Mouse (Mus musculus): ENCODE measurements at regions not wholly inside any gene's neighbourhood (a gene's known extent, or its start where the extent isn't known, plus 50 kb on each side); places are given as distances from the start of the nearest gene placed in this dataset.

DNA sequence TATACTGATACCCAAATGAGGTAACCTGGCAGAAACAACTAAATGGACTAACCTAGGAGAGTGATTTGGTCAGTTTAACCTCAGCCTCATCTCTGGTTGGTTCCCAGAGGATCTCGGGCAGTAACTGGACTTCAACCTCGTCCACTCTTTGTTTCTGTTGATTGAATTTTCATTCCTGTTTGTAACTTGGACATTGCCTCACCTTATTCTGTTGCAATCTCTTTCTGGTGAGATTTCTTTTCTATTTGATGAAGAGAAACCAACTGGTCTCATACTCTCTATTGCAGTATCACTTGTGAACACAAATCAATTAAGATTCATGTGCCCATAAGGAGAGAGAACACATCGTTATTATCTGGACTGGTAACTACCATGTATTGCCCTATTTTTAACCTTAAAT is 163.3 kb upstream of the Ano5 start:
- H3K4me1 ChIP-seq (ENCODE audit: control insufficient read depth, insufficient read depth, low read length), result no peaks in the 10 kb centered on the region
- H3K4me3 ChIP-seq (ENCODE audit: low read depth, low read length), result no peak overlapping the region
- H3K36me3 ChIP-seq (ENCODE audit: control insufficient read depth, insufficient read depth, low read length), result no peaks in the 10 kb centered on the region
- H3K27me3 ChIP-seq (ENCODE audit: control insufficient read depth, insufficient read depth, low read length), result no peaks in the 10 kb centered on the region
- H3K4me2 ChIP-seq (ENCODE audit: low read depth), result no peak overlapping the region
- ATAC-seq (ENCODE audit: insufficient read depth, low FRiP score, low TSS enrichment) (no peak), DNase-seq (ENCODE audit: low spot score) (no peak)
- H3K27ac ChIP-seq (ENCODE audit: low read depth, low read length), result no peak overlapping the region
- 89% methylated on average over 3 of the region's 3 CpGs for WGBS
- H3K9me3 ChIP-seq (ENCODE audit: control insufficient read depth, low read length), result no peaks in the 10 kb centered on the region
- H3K9ac ChIP-seq (ENCODE audit: low read length), result no peak overlapping the region

DNA sequence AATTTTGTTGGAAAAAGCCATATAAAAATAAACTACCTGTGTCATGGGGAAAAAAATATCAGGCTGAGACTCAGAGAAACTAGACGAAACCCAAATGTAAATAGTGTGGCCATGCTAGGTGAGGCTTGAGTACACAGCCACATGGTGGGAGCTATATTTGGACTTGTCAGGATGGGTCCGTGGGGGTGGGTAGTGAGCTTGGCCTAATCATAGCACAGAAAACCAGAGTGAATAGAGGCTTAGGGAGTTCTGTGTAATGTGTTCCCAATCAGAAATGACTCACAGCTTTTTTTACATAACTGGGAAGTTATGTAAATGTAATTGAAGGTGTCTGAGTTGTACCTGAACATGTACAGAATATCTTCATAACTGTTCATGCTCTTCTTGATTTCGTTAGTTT is 150.7 kb upstream of the Ano5 start:
- H3K27ac ChIP-seq (ENCODE audit: low read depth, low read length), result no peak overlapping the region
- no peak overlapping the region for H3K4me2 ChIP-seq (ENCODE audit: low read depth)
- no peak overlapping the region for H3K4me3 ChIP-seq (ENCODE audit: low read depth, low read length)
- H3K9me3 ChIP-seq (ENCODE audit: control insufficient read depth, low read length), result no peaks in the 10 kb centered on the region
- ATAC-seq (ENCODE audit: insufficient read depth, low FRiP score, low TSS enrichment) (no peak), DNase-seq (ENCODE audit: low spot score) (no peak)
- H3K4me1 ChIP-seq (ENCODE audit: control insufficient read depth, insufficient read depth, low read length), result no peaks in the 10 kb centered on the region
- no peaks in the 10 kb centered on the region for H3K27me3 ChIP-seq (ENCODE audit: control insufficient read depth, insufficient read depth, low read length)
- no peak overlapping the region for H3K9ac ChIP-seq (ENCODE audit: low read length)
- 81% methylated on average over 3 of the region's 3 CpGs for WGBS
- no peaks in the 10 kb centered on the region for H3K36me3 ChIP-seq (ENCODE audit: control insufficient read depth, insufficient read depth, low read length)

DNA sequence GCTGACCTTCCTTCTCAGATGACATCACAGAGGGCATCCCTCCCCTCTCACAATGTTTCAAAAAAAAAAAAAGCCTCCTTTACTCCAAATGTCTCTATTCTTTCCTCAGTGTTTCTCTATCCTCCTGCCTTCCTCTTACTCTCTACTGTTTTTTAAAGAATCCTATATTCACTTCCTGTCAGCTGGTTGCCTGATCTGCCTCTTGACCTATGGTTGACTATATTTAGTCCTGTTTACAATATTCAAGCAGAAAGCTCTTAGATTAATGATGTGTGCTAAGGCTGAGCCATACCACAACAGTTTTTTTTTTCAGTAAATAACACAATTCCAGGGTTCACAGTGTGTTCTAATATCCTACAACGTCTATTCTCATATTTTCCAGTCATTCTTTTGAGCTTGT is 133.2 kb upstream of the Ano5 start:
- Histone ChIP-seq H3K4me3 (ENCODE audit: low read depth, low read length) (no peak overlapping the region), H3K4me2 (ENCODE audit: low read depth) (no peak overlapping the region), H3K9ac (ENCODE audit: low read length) (no peak overlapping the region), H3K9me3 (ENCODE audit: control insufficient read depth, low read length) (no peaks in the 10 kb centered on the region), H3K27ac (ENCODE audit: low read depth, low read length) (no peak overlapping the region), H3K36me3 (ENCODE audit: control insufficient read depth, insufficient read depth, low read length) (no peaks in the 10 kb centered on the region), H3K4me1 (ENCODE audit: control insufficient read depth, insufficient read depth, low read length) (no peaks in the 10 kb centered on the region), H3K27me3 (ENCODE audit: control insufficient read depth, insufficient read depth, low read length) (no peaks in the 10 kb centered on the region)
- ATAC-seq (ENCODE audit: insufficient read depth, low FRiP score, low TSS enrichment) (no peak), DNase-seq (ENCODE audit: low spot score) (no peak)
- 78% methylated on average over 1 of the region's 1 CpGs for WGBS
